Mouse (Mus musculus): ENCODE measurements around the gene Cdh22. TPM values are rescaled to one million over a fixed set of nuclear protein-coding genes. Genes with fewer than 3 reads are reported as not detected.

The Cdh22 gene
- polyA plus RNA-seq, 1 experiment = 1.5 TPM

DNA sequence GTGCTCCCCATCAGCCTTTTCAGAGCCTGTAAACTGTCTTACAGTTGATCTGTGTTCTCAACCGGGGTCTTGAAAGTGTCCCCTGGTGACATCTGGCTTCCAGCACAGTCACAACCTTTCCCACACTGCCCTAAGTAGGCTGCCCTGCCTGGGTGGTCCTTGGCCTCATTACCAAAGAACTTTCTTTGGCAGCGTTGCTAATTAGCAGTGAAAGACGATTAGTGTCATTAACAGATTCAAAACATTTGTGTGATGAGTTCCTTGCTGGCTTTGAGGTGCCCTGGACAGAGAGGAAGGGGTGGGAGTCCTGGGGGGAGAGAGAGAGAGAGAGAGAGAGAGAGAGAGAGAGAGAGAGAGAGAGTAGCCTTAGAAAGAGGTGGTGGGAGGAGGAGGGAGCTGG, 14.3 kb upstream of the Cdh22 start:
- Histone ChIP-seq H3ac (ENCODE audit: control insufficient read depth, insufficient read length) (no peak overlapping the region), H3K27me3 (ENCODE audit: control insufficient read depth, insufficient read depth, insufficient read length) (peaks cover 81% of the 10 kb centered on the region), H3K4me2 (ENCODE audit: low read depth) (no peak overlapping the region), H3K79me2 (ENCODE audit: control insufficient read depth, insufficient read depth) (no peaks in the 10 kb centered on the region), H3K36me3 (ENCODE audit: control insufficient read depth, insufficient read depth) (no peaks in the 10 kb centered on the region), H3K4me3 (no peak overlapping the region)
- no peak for TF ChIP-seq MAX (IDR thresholded peaks at IDR 0.05; ENCODE audit: low read depth)
- TF ChIP-seq POLR2A (IDR thresholded peaks at IDR 0.05; ENCODE audit: insufficient read length, low read depth) = no peak
- no peak for TF ChIP-seq REST (IDR thresholded peaks at IDR 0.05; ENCODE audit: insufficient read depth, insufficient read length)
- no peak for TF ChIP-seq CEBPB (IDR thresholded peaks at IDR 0.05; ENCODE audit: insufficient read depth, poor library complexity, severe bottlenecking)
- TF ChIP-seq USF1 (IDR thresholded peaks at IDR 0.05; ENCODE audit: low read depth) = no peak
- TF ChIP-seq E2F4 (IDR thresholded peaks at IDR 0.05; ENCODE audit: insufficient read depth) = no peak
- TF ChIP-seq TCF3 (IDR thresholded peaks at IDR 0.05; ENCODE audit: insufficient read length, low read depth) = no peak
- TF ChIP-seq POLR2AphosphoS2 (IDR thresholded peaks at IDR 0.05; ENCODE audit: insufficient read length, low read depth) = no peak
- TF ChIP-seq MYOG (IDR thresholded peaks at IDR 0.05; ENCODE audit: control insufficient read depth in 1 of 3, insufficient read depth in 1 of 3, insufficient read length in 2 of 3, low read depth in 2 of 3) = no peak
- TF ChIP-seq SRF (IDR thresholded peaks at IDR 0.05; ENCODE audit: control insufficient read depth, insufficient read length, low read depth) = no peak
- TF ChIP-seq MYOD1 (IDR thresholded peaks at IDR 0.05; ENCODE audit: control insufficient read depth in 1 of 3, insufficient read length in 2 of 3, low read depth in 2 of 3) = no peak
- no peak for TF ChIP-seq TCF12 (IDR thresholded peaks at IDR 0.05; ENCODE audit: insufficient read depth, poor library complexity, severe bottlenecking)

DNA sequence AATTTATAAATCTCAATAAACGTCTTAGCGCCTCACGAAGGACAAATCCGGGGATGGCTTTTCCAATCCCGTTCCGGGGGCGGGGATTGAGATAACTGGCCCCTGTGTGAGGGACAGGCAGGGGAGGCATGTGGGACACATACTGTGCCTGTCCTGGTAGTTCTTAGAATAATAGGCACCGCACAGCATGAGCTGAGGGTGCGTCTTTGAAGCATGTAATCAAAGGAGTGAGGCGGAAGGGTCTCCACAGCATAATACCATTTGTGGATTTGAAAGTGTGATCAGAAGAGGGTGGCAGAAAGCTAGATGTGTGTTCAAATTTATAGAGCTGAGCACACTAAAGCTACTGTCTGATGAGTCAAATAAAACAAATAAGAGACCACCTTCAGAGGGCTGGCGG, 11.7 kb upstream of the Cdh22 start:
- H3K79me2 ChIP-seq (ENCODE audit: control insufficient read depth, insufficient read depth) = no peaks in the 10 kb centered on the region
- H3K36me3 ChIP-seq (ENCODE audit: control insufficient read depth, insufficient read depth) = no peaks in the 10 kb centered on the region
- H3K27me3 ChIP-seq (ENCODE audit: control insufficient read depth, insufficient read depth, insufficient read length) = peaks cover 80% of the 10 kb centered on the region
- H3K4me2 ChIP-seq (ENCODE audit: low read depth) = no peak overlapping the region
- no peak overlapping the region for H3K4me3 ChIP-seq
- no peak overlapping the region for H3ac ChIP-seq (ENCODE audit: control insufficient read depth, insufficient read length)
- TF ChIP-seq MAX (IDR thresholded peaks at IDR 0.05; ENCODE audit: low read depth) (no peak), MYOD1 (IDR thresholded peaks at IDR 0.05; ENCODE audit: control insufficient read depth in 1 of 3, insufficient read length in 2 of 3, low read depth in 2 of 3) (no peak)

DNA sequence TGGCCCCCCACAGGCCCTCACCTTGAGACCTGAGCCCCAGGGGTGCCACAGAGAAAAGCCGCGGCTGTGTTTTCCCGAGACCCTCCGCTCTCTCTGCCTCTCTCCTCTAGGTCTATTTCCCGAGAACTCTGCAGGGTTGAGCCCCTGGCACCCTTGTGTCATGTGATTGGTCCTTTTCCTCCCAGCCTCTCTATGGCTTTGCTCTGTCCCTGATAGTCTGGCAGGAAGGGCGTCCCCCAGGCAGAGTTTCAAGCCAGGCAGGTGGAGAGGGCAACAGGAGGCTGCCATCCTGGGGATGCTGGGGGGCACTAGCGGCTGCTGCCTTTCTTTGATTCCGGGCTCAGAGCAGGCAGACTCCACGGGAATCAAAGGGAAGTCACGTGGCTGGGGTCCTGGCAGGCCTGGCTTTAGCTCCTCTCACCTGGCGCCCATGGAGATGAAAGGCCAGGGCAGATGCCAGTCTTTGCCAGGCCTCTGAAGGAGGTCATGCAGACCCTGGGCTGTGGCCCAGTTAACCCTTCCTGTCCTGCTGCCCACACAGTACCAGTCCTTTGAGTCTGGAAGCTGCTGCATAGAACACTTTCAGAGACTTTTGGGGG, 8.6 kb upstream of the Cdh22 start:
- TF ChIP-seq USF1 (IDR thresholded peaks at IDR 0.05; ENCODE audit: low read depth) = no peak
- no peak for TF ChIP-seq E2F4 (IDR thresholded peaks at IDR 0.05; ENCODE audit: insufficient read depth)
- TF ChIP-seq TCF3 (IDR thresholded peaks at IDR 0.05; ENCODE audit: insufficient read length, low read depth) = no peak
- TF ChIP-seq POLR2A (IDR thresholded peaks at IDR 0.05; ENCODE audit: insufficient read length, low read depth) = no peak
- TF ChIP-seq MYOG (IDR thresholded peaks at IDR 0.05; ENCODE audit: control insufficient read depth in 1 of 3, insufficient read depth in 1 of 3, insufficient read length in 2 of 3, low read depth in 2 of 3) = no peak
- TF ChIP-seq TCF12 (IDR thresholded peaks at IDR 0.05; ENCODE audit: insufficient read depth, poor library complexity, severe bottlenecking) = no peak
- no peak for TF ChIP-seq REST (IDR thresholded peaks at IDR 0.05; ENCODE audit: insufficient read depth, insufficient read length)
- Histone ChIP-seq H3K4me3 (no peak overlapping the region), H3K36me3 (ENCODE audit: control insufficient read depth, insufficient read depth) (no peaks in the 10 kb centered on the region), H3ac (ENCODE audit: control insufficient read depth, insufficient read length) (no peak overlapping the region), H3K4me2 (ENCODE audit: low read depth) (no peak overlapping the region), H3K79me2 (ENCODE audit: control insufficient read depth, insufficient read depth) (no peaks in the 10 kb centered on the region), H3K27me3 (ENCODE audit: control insufficient read depth, insufficient read depth, insufficient read length) (peaks cover 86% of the 10 kb centered on the region)

DNA sequence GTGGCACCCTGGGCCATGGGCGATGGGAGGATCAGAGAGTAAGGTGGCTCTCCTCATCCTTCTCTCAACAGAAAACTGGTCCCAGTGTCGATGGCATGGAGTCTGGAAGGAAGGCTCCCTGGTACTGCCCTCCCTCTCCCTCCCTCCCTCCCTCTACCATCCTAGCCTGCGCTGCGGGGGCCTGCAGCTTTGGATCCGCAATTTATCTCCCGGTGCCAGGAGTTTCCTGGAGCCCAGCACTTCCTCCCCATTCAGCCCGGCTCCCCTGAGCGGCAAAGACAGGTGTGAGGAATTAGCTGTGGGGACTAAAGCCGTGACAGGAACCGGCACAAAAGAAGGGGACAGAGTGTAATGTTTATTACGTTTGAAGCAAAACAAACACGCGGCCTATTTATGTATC, 7.9 kb upstream of the Cdh22 start:
- TF ChIP-seq MYOD1 (IDR thresholded peaks at IDR 0.05; ENCODE audit: control insufficient read depth in 1 of 3, insufficient read length in 2 of 3, low read depth in 2 of 3) = no peak
- TF ChIP-seq MYOG (IDR thresholded peaks at IDR 0.05; ENCODE audit: control insufficient read depth in 1 of 3, insufficient read depth in 1 of 3, insufficient read length in 2 of 3, low read depth in 2 of 3) = no peak
- no peak for TF ChIP-seq USF1 (IDR thresholded peaks at IDR 0.05; ENCODE audit: low read depth)
- TF ChIP-seq MAX (IDR thresholded peaks at IDR 0.05; ENCODE audit: low read depth) = no peak
- no peak for TF ChIP-seq E2F4 (IDR thresholded peaks at IDR 0.05; ENCODE audit: insufficient read depth)
- no peak for TF ChIP-seq CEBPB (IDR thresholded peaks at IDR 0.05; ENCODE audit: insufficient read depth, poor library complexity, severe bottlenecking)
- no peak for TF ChIP-seq REST (IDR thresholded peaks at IDR 0.05; ENCODE audit: insufficient read depth, insufficient read length)
- TF ChIP-seq TCF12 (IDR thresholded peaks at IDR 0.05; ENCODE audit: insufficient read depth, poor library complexity, severe bottlenecking) = no peak
- TF ChIP-seq POLR2AphosphoS2 (IDR thresholded peaks at IDR 0.05; ENCODE audit: insufficient read length, low read depth) = no peak
- TF ChIP-seq TCF3 (IDR thresholded peaks at IDR 0.05; ENCODE audit: insufficient read length, low read depth) = no peak
- TF ChIP-seq SRF (IDR thresholded peaks at IDR 0.05; ENCODE audit: control insufficient read depth, insufficient read length, low read depth) = no peak
- no peak for TF ChIP-seq POLR2A (IDR thresholded peaks at IDR 0.05; ENCODE audit: insufficient read length, low read depth)
- Histone ChIP-seq H3ac (ENCODE audit: control insufficient read depth, insufficient read length) (no peak overlapping the region), H3K36me3 (ENCODE audit: control insufficient read depth, insufficient read depth) (no peaks in the 10 kb centered on the region), H3K27me3 (ENCODE audit: control insufficient read depth, insufficient read depth, insufficient read length) (peaks cover 89% of the 10 kb centered on the region), H3K79me2 (ENCODE audit: control insufficient read depth, insufficient read depth) (no peaks in the 10 kb centered on the region), H3K4me3 (no peak overlapping the region), H3K4me2 (ENCODE audit: low read depth) (no peak overlapping the region)

DNA sequence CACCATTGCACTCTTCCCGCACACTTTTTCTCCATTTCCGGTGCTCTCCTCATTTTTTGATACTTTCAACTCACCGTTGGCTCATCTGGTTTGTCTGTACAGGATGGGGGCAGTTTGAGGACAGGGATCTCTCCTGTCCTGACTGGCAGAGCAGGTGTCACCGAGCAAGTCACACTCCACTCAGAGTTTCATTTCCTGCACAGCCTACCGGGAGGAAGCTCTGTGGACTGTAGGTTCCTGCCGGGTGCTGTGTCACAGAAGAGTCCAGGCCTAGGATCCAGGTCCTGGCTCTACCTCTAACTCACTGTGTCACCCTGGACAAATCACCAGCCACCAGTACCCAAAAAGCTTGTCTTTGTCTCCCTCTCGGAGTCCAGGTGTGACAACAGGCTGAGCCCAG, 7.1 kb upstream of the Cdh22 start:
- no peak overlapping the region for H3K4me2 ChIP-seq (ENCODE audit: low read depth)
- H3K27me3 ChIP-seq (ENCODE audit: control insufficient read depth, insufficient read depth, insufficient read length) = peaks cover 85% of the 10 kb centered on the region
- H3K4me3 ChIP-seq = no peak overlapping the region
- TF ChIP-seq MAX (IDR thresholded peaks at IDR 0.05; ENCODE audit: low read depth) (no peak), TCF12 (IDR thresholded peaks at IDR 0.05; ENCODE audit: insufficient read depth, poor library complexity, severe bottlenecking) (no peak), USF1 (IDR thresholded peaks at IDR 0.05; ENCODE audit: low read depth) (no peak), REST (IDR thresholded peaks at IDR 0.05; ENCODE audit: insufficient read depth, insufficient read length) (no peak), SRF (IDR thresholded peaks at IDR 0.05; ENCODE audit: control insufficient read depth, insufficient read length, low read depth) (no peak), POLR2AphosphoS2 (IDR thresholded peaks at IDR 0.05; ENCODE audit: insufficient read length, low read depth) (no peak), E2F4 (IDR thresholded peaks at IDR 0.05; ENCODE audit: insufficient read depth) (no peak), MYOG (IDR thresholded peaks at IDR 0.05; ENCODE audit: control insufficient read depth in 1 of 3, insufficient read depth in 1 of 3, insufficient read length in 2 of 3, low read depth in 2 of 3) (no peak), POLR2A (IDR thresholded peaks at IDR 0.05; ENCODE audit: insufficient read length, low read depth) (no peak), TCF3 (IDR thresholded peaks at IDR 0.05; ENCODE audit: insufficient read length, low read depth) (no peak), CEBPB (IDR thresholded peaks at IDR 0.05; ENCODE audit: insufficient read depth, poor library complexity, severe bottlenecking) (no peak), MYOD1 (IDR thresholded peaks at IDR 0.05; ENCODE audit: control insufficient read depth in 1 of 3, insufficient read length in 2 of 3, low read depth in 2 of 3) (no peak)
- H3ac ChIP-seq (ENCODE audit: control insufficient read depth, insufficient read length) = no peak overlapping the region
- no peaks in the 10 kb centered on the region for H3K36me3 ChIP-seq (ENCODE audit: control insufficient read depth, insufficient read depth)
- no peaks in the 10 kb centered on the region for H3K79me2 ChIP-seq (ENCODE audit: control insufficient read depth, insufficient read depth)

Data from myocyte (in vitro differentiated cells).